Mouse (Mus musculus) ES-Bruce4 (cell line): ENCODE results near the gene Gm5617.

Experiments used
- CTCF ChIP-seq: IDR thresholded peaks from one replicate; pipeline ENCODE4 v1.8.1; 2011; ENCODE audit warnings: low read depth, low read length
- POLR2A ChIP-seq: IDR thresholded peaks from one replicate; pipeline ENCODE4 v1.8.1; 2011; ENCODE audit warnings: low read length; ENCODE audit not compliant: insufficient read depth

- TF ChIP-seq CTCF (no peak), POLR2A (no peak)
Observed at GRCm38 (mm10) chr9:48516615-48517371, 21.6 kb downstream of the Gm5617 start.
